Mouse (Mus musculus) lung, adult 18-20 months (tissue): ENCODE measurements around the gene a.
A peak's percentile ranks its signal among the peaks of the same experiment; 100 is the strongest.

Source experiments
- DNase-seq, 2 experiments: peaks; one replicate each; pipeline ENCODE4 v3.0.0; 2022; ENCODE audit warnings: mixed read lengths in 2 of 2

Gene a

GRCm38 (mm10) chr2:154782856-154783650 lies 8.1 kb upstream of the a start:
- no peak for DNase-seq

DNA sequence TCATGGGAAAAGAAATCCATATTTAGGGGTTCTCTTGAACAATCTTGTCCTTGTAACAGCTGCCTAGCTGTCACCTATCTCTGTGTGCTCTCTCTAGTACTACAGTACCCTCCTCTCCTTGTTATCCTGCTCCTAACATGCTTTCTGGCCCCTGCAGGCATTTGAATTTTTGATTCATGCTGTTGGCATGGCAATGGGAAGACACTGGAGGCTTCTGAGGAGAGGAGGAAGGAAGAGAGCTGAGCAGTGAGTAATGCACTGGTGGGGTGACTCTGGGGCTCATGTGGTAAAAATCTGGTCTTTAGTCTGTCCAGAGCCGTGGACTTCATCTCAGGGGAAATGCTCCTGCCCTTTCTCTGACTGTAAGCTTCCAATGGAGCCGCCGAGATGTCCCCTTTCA lies 5.9 kb upstream of the a start:
- DNase-seq, result no peak

DNA sequence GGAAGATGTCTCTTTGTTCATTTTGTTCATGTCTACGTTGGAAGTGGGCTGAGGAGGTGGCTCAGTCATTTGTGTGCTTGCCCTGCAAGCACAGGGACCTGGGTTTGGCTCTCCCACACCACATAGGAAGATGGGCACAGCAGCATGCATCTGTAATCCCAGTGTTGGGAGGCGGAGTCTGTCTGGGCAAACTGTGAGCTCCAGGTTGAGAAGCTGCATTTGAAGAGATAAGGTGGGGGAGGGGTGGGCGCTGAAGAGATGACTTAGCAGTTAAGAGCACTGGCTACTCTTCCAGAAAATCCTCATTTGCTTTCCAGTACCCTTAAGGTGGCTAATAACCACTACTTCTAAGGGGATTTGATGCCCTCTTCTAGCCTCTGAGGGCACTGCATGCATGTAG lies 5.0 kb upstream of the a start:
- no peak for DNase-seq

- DNase-seq, result no peak
Observed at GRCm38 (mm10) chr2:154786776-154787175, 4.4 kb upstream of the a start.

DNA sequence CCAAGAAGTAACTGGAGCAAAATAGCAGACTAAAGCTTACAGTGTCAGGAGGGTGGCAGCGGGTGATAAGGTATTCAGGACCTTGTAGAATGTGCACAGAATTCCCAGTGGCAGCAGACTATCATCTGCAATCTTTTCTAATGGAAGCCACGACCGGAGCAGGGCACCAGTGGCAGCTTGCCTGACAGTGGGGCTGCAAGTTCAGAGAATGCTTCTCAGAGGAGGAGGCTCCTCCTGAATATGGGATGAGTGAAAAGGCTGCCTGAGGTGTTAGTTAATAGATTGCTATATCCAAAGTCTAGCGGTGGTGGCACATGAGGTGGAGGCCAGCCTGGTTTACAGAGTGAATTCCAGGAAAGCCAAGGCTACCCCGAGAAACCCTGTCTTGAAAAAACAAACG lies 1.8 kb upstream of the a start:
- DNase-seq, result no peak

DNA sequence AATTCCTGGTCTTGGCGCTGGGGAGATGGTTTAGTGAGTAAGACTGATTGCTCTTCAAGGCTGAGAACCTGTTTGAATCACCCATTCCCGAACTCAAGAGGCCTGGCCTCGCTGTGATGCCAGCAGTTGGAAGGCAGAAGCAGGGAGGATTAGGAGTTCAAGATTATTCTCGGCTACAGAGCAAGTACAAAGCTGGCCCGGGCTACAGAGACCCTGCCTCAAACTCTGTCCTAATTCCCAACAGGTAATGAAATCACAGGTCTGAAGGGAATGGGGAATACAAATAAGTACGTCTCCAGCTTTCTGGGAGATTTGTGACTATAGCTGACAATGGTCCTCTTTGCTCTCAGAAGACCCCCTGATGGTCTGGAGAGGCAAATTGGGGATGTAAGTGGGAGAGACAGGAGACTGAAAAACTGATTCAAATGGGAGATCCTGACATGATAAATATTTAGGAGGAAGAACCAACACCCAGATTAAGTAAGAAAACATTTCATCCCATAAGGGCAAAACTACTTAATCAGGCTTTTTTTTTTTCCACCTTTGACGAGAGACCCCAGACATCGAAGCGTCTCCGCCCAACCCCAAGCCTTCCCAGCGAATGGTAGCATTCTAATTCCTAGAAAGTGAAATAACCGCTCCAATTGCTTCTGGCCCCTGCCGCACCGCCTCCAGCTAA lies 1.1 kb upstream of the a start:
- DNase-seq, result no peak

- peak; percentile 87 to 90 for DNase-seq
Observed at GRCm38 (mm10) chr2:154791661-154792642, 750 bp downstream of the a start.

GRCm38 (mm10) chr2:154803372-154803771 lies 12.2 kb downstream of the a start:
- no peak for DNase-seq

GRCm38 (mm10) chr2:154803845-154804244 lies 12.6 kb downstream of the a start:
- DNase-seq, result no peak

GRCm38 (mm10) chr2:154807689-154808088 lies 16.5 kb downstream of the a start:
- DNase-seq, result no peak

GRCm38 (mm10) chr2:154809107-154809762 lies 18.0 kb downstream of the a start:
- DNase-seq, result peak in 1 of 2 experiments; percentile 34

DNA sequence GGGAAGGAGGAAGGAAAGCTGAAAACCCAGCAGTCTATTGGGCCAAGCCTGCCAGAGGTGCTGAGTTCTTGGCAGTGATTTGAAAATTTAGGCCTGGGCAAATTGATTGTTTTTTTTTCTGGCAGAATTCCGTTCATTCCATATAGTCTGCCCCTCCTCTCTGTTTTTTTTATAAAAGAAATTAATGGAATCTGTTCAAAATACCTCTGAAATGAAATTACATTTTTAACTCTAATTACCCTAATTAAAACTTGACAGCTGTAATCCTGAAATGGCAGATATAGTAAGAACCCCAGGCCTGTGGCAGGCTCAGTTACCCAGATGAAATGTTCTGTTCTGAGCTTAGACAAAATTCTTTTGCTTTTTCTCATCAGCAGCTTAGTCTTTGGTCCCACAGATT lies 19.6 kb downstream of the a start:
- DNase-seq, result no peak

DNA sequence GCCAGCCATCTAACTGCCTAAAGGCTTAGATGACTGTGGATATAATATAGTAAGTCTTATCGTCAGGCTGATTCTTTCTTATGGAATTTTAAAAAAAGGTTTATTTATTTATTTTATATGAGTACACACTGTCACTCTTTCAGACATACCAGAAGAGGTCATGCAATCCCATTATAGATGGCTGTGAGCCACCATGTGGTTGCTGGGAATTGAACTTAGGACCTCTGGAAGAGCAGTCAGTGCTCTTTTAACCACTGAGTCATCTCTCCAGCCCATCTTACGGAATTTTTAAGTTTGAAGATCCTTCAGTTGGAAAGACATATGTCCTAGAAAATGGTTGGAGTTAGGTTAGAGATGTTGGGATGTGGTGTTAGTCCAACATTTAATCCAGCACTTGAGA lies 22.2 kb downstream of the a start:
- no peak for DNase-seq

DNA sequence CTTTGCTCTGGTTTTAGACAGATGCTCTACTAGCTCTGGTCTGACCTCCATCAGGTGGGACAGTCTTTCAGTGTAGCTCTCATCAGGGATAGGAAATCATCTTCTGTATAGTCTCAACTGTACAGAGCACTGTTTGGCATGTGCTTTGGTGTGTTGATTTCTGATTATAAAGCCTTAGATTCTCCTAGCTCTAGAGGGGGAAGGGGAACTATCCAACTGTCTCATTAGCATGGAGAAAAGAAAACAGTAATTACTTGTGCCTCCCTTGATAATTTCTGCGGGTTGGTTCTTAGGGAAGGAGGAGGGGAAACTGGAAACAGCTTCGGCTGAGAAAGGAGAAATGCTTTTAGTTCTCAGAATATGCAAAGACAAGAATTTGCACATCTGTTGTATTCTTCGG lies 25.9 kb downstream of the a start:
- no peak for DNase-seq

- DNase-seq, result peak; percentile 21 to 42
Observed at GRCm38 (mm10) chr2:154817788-154818187, 26.6 kb downstream of the a start.

- DNase-seq, result no peak
Observed at GRCm38 (mm10) chr2:154818599-154818998, 27.4 kb downstream of the a start.

GRCm38 (mm10) chr2:154820346-154820745 lies 29.1 kb downstream of the a start:
- DNase-seq, result no peak

DNA sequence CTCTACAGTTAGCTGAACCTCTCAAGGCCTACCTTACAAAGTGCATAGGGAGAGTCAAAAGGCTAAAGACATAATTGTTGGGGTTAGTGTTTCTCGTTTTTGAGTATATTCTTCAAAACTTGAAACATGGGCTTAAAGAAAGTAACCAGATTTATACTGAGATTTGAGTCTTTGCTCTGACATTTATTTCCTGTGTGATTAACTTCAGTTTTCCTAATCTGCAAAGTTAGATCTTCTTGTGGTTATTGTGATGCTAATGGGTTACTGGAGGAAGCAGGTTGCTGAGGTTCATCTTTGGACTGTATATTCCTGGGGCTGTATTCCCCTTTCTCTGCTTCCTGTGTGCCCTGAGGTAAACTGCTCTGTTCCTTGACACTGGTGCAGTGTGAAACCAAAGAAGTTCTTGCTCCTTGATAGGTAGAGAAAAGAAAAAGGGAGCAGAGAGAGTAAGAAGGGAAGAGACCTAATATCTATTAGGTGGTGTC lies 34.9 kb downstream of the a start:
- DNase-seq, result no peak

DNA sequence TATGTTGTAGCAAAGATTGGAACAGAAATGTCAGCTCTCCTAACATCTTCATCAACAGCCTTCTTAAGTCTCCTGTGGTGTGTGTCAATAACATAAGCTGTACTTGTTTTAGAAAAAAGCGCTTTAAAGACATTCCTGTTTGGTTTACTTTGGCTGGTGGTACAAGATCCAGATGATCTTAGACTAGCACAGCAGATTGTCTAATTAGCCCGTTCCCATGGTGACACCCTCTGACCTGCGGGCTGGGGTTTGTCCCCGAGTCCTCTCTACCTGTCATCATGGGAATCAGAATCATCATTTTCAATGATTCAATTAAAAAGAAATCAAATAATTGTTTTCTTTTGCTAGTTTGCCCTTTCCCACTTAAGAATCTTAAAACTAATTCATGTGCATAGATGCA lies 36.3 kb downstream of the a start:
- DNase-seq, result no peak

DNA sequence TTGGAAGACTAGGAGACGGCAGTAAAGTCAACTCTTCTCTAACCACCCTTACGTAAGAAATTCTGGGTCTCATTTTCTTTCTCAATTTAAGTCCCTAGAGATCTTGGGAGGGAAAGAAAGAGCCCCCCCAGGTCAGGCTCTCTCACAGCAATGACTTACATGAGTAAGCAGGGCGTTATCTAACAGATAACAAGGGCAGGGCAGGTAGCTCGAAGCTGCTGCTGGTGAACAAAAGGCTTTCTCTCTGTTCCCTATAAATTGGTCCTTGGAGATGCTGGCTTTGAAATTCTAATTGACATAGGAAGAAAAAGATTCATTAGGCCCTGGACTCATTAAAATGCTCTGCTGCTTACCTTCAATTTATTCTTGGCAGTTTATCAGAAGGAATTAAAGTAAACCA lies 41.3 kb downstream of the a start:
- DNase-seq, result no peak

GRCm38 (mm10) chr2:154834149-154834865 lies 43.1 kb downstream of the a start:
- DNase-seq, result no peak

DNA sequence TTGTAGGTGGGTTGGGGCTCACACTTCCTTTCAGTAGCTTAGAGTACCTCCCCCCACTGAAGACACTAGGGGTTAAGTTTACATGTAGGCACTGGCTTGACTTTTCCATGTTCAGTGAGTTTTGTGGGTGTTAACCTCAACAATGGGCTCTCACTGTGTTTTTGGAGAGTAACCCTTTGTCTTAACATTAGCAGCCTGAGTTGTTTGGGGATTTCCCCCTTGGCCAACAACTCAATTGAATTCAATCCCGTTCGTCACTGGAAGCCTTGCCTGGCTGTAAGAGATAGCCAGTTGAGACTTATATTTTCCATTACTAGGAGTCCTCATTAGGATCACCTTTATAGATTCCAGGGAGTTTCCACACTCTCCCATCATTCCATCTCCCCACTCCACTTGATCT lies 45.3 kb downstream of the a start:
- no peak for DNase-seq
